Mouse (Mus musculus) midbrain, embryonic 13.5 days (tissue): Measurements from ENCODE around the gene Ist1. TPM values are rescaled to one million over a fixed set of nuclear protein-coding genes. Genes with fewer than 3 reads are reported as not detected.

Source experiments
- ATAC-seq: fragments of 200-750 bp; cut with Nextera tagmentation; 2 replicates; pipeline ENCODE4 v1.8.0; 2017; ENCODE audit warnings: mild to moderate bottlenecking, moderate TSS enrichment, moderate library complexity
- H3K27ac ChIP-seq: fragments of 300-500 bp; sonication (generic); 2 replicates; pipeline ENCODE4 v1.5.1; 2015; ENCODE audit warnings: inconsistent platforms, mild to moderate bottlenecking, moderate library complexity
- H3K27me3 ChIP-seq: fragments of 300-500 bp; sonication (generic); 2 replicates; pipeline ENCODE4 v1.6.1; 2015; ENCODE audit warnings: mild to moderate bottlenecking, inconsistent platforms
- H3K36me3 ChIP-seq: fragments of 300-500 bp; sonication (generic); 2 replicates; pipeline ENCODE4 v1.6.1; 2015; ENCODE audit warnings: mild to moderate bottlenecking, inconsistent platforms
- H3K4me1 ChIP-seq: fragments of 300-500 bp; sonication (generic); replicated peaks from 2 replicates; pipeline ENCODE4 v1.6.1; 2015; ENCODE audit warnings: inconsistent platforms
- H3K4me2 ChIP-seq: fragments of 300-500 bp; sonication (generic); replicated peaks from 2 replicates; pipeline ENCODE4 v1.6.1; 2015; ENCODE audit warnings: moderate library complexity, mild to moderate bottlenecking, inconsistent platforms
- H3K4me3 ChIP-seq: fragments of 300-500 bp; sonication (generic); replicated peaks from 2 replicates; pipeline ENCODE4 v1.5.1; 2015; ENCODE audit warnings: mild to moderate bottlenecking, inconsistent platforms
- H3K9ac ChIP-seq: fragments of 300-500 bp; sonication (generic); replicated peaks from 2 replicates; pipeline ENCODE4 v1.6.1; 2015; ENCODE audit warnings: mild to moderate bottlenecking, inconsistent platforms
- H3K9me3 ChIP-seq: fragments of 300-500 bp; sonication (generic); 2 replicates; pipeline ENCODE4 v1.6.1; 2016; ENCODE audit warnings: mild to moderate bottlenecking, inconsistent platforms
- WGBS: fragments of 180-500 bp; shearing (Covaris S2); methylation state at CpG from one replicate; pipeline ENCODE4 v1.1.7; 2015; 5-methylcytosine and 5-hydroxymethylcytosine counted together
- polyA plus RNA-seq: library from polyadenylated mRNA; unstranded; fragments of >200 nt; fragmentation: Nextera tagmentation; extraction: Ambion mirVana; gene quantifications from 2 replicates; pipeline ENCODE4 v1.2.1, GENCODE M21; 2015

Ist1 gene
- polyA plus RNA-seq, 1 experiment from 2014 or later = 182 TPM

DNA sequence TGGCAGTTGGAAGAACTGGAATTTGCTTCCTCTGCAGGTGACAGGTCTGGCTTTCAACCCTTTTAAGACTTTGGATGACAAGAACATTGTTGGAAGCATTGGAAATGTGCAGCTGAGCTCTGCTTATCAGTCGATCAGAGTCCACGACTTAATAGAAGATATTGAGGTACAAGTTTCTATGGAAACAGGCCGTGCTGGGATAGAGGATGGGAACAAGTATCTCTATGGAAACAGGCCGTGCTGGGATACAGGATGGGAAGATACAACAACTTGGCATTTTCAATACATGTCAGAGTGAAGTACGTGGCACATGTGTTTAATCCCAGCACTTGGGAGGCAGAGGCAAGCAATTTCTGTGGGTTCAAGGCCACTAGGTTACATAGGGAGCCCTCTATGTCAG is 60.6 kb downstream of the Ist1 start:
- no peak overlapping the region for H3K9ac ChIP-seq
- H3K36me3 ChIP-seq = no peaks in the 10 kb centered on the region
- no peaks in the 10 kb centered on the region for H3K9me3 ChIP-seq
- 77% methylated on average over 5 of the region's 5 CpGs for WGBS
- no peaks in the 10 kb centered on the region for H3K27me3 ChIP-seq
- no peak overlapping the region for H3K4me3 ChIP-seq
- H3K4me1 ChIP-seq = no peaks in the 10 kb centered on the region
- ATAC-seq = no peak
- no peak overlapping the region for H3K4me2 ChIP-seq
- no peak overlapping the region for H3K27ac ChIP-seq

DNA sequence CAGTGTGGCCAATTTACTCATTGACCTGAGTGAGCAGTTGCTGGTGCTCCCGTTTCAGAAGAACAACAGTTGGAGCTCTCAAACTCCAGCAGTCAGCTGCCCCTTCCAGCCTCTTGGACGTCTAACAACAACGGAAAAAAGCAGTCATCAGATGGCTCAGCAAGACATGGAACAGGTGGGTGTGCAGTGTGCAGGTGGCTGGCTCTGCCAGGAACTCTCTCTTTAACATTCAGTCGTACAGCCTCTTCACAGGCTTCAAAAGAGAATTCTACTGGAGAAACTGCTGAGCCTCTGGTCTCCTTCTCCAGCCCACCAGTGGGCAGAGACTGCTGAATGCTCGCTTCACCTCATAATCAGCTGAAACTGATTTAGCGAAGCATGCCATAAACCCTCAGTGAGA is 64.4 kb downstream of the Ist1 start:
- Histone ChIP-seq H3K9me3 (peaks cover 3% of the 10 kb centered on the region; the same call in 1 of the 2 replicates), H3K4me2 (no peak overlapping the region), H3K36me3 (no peaks in the 10 kb centered on the region), H3K27me3 (no peaks in the 10 kb centered on the region), H3K4me3 (no peak overlapping the region), H3K27ac (no peak overlapping the region), H3K4me1 (no peaks in the 10 kb centered on the region), H3K9ac (no peak overlapping the region)
- 84% methylated on average over 6 of the region's 6 CpGs for WGBS
- no peak for ATAC-seq

Other genes starting within 250 kb of the Ist1 start
- gene Pmfbp1, start 199.2 kb downstream of the Ist1 start, polyA plus RNA-seq = 1.8 and 2.5 TPM in 2 replicates
- gene Dhx38, start 127.4 kb downstream of the Ist1 start, polyA plus RNA-seq = 22.8 and 24.7 TPM in 2 replicates
- gene Txnl4b, start 127.4 kb downstream of the Ist1 start, polyA plus RNA-seq = 30.9 and 34.1 TPM in 2 replicates
- gene Hp, start 114.1 kb downstream of the Ist1 start, polyA plus RNA-seq = 0.24 and 0.35 TPM in 2 replicates
- gene Dhodh, start 84.6 kb downstream of the Ist1 start, polyA plus RNA-seq = 36.8 and 36.9 TPM in 2 replicates
- gene Pkd1l3, start 78.7 kb downstream of the Ist1 start, polyA plus RNA-seq = 0.12 and 0.21 TPM in 2 replicates
- gene Zfp821, start 12.3 kb upstream of the Ist1 start, polyA plus RNA-seq = 80.2 and 85.4 TPM in 2 replicates
- 3.7 and 4.4 TPM in 2 replicates for gene Atxn1l, start 44.5 kb upstream of the Ist1 start, polyA plus RNA-seq
- 53.7 and 55.0 TPM in 2 replicates for gene Ap1g1, start 85.3 kb upstream of the Ist1 start, polyA plus RNA-seq
- gene Phlpp2, start 175.3 kb upstream of the Ist1 start, polyA plus RNA-seq = 3.8 and 3.9 TPM in 2 replicates